Mouse (Mus musculus): ENCODE data around the gene Fscn1.

DNA sequence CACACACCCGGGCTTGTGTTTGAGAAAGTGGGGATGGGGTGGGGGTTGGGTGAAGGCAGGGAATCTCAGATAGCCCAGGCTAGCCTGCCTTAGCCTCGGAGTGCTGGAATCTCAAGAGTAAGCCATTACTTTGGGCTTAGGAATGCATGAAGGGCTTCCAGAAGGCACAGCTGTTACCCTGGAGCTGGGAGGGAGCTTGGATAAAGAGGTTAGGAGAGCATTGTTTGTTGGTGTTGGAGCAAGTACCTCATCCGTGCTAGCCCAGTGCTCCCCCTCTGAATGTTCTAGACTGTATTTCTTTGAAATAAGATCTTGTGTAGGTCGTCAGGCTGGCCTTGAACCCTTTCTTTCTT is 30.8 kb upstream of the Fscn1 start:
- no peak for TF ChIP-seq EP300 (IDR thresholded peaks at IDR 0.05; ENCODE audit: insufficient read depth, low read depth, low read length)
- TF ChIP-seq POLR2A (IDR thresholded peaks at IDR 0.05; ENCODE audit: insufficient read depth, low read length), result no peak
- TF ChIP-seq CTCF (IDR thresholded peaks at IDR 0.05; ENCODE audit: low read depth, low read length), result no peak
